Mouse (Mus musculus) neural tube, embryonic 14.5 days (tissue): ENCODE data around the gene Fancg. TPM values are rescaled to one million over a fixed set of nuclear protein-coding genes. Genes with fewer than 3 reads are reported as not detected.

Source experiments
- ATAC-seq: fragments of 200-750 bp; cut with Nextera tagmentation; 2 replicates; pipeline ENCODE4 v1.8.0; 2017; ENCODE audit warnings: low read depth, mild to moderate bottlenecking, moderate TSS enrichment, moderate library complexity
- H3K27ac ChIP-seq: fragments of 300-500 bp; sonication (generic); 2 replicates; pipeline ENCODE4 v1.5.1; 2014; ENCODE audit warnings: low read depth, mild to moderate bottlenecking, control low read depth, low read length, moderate library complexity, mixed read lengths
- H3K27me3 ChIP-seq: fragments of 300-500 bp; sonication (generic); 2 replicates; pipeline ENCODE4 v1.6.1; 2014; ENCODE audit warnings: low read length; ENCODE audit not compliant: control insufficient read depth, insufficient read depth
- H3K36me3 ChIP-seq: fragments of 300-500 bp; sonication (generic); 2 replicates; pipeline ENCODE4 v1.6.1; 2014; ENCODE audit warnings: low read length, mixed read lengths; ENCODE audit not compliant: control insufficient read depth, insufficient read depth
- H3K4me1 ChIP-seq: fragments of 300-500 bp; sonication (generic); 2 replicates; pipeline ENCODE4 v1.6.1; 2014; ENCODE audit warnings: low read length; ENCODE audit not compliant: control insufficient read depth, insufficient read depth
- H3K4me2 ChIP-seq: fragments of 300-500 bp; sonication (generic); 2 replicates; pipeline ENCODE4 v1.6.1; 2014; ENCODE audit warnings: mild to moderate bottlenecking, low read depth, low read length, control low read depth
- H3K4me3 ChIP-seq: fragments of 300-500 bp; sonication (generic); 2 replicates; pipeline ENCODE4 v1.5.1; 2014; ENCODE audit warnings: low read depth, low read length, control low read depth, mixed read lengths
- H3K9ac ChIP-seq: fragments of 300-500 bp; sonication (generic); replicated peaks from 2 replicates; pipeline ENCODE4 v1.6.1; 2014; ENCODE audit warnings: low read depth, mild to moderate bottlenecking, control low read depth, low read length, mixed read lengths
- H3K9me3 ChIP-seq: fragments of 300-500 bp; sonication (generic); 2 replicates; pipeline ENCODE4 v1.6.1; 2016; ENCODE audit warnings: low read length; ENCODE audit not compliant: control insufficient read depth
- WGBS: fragments of 180-500 bp; shearing (Covaris S2); extraction: QIAGEN DNeasy Blood & Tissue Kit; methylation state at CpG from one replicate; pipeline ENCODE4 v1.1.7; 2014; 5-methylcytosine and 5-hydroxymethylcytosine counted together
- polyA plus RNA-seq: library from polyadenylated mRNA; unstranded; fragments of >200 nt; fragmentation: Nextera tagmentation; extraction: Ambion mirVana; gene quantifications from 2 replicates; pipeline ENCODE4 v1.2.1, GENCODE M21; 2014

Gene Fancg
- polyA plus RNA-seq, 1 experiment from 2014 or later: 18.9 TPM

GRCm38 (mm10) chr4:43037860-43038566 is 27.7 kb upstream of the Fancg start:
- peaks cover 14% of the 10 kb centered on the region for H3K4me1 ChIP-seq
- H3K9me3 ChIP-seq: no peaks in the 10 kb centered on the region
- ATAC-seq: no peak
- 73% methylated on average over 4 of the region's 4 CpGs for WGBS
- H3K4me2 ChIP-seq: no peak overlapping the region
- H3K27me3 ChIP-seq: no peaks in the 10 kb centered on the region
- no peak overlapping the region for H3K27ac ChIP-seq
- H3K36me3 ChIP-seq: peaks cover 22% of the 10 kb centered on the region
- no peak overlapping the region for H3K9ac ChIP-seq
- H3K4me3 ChIP-seq: no peak overlapping the region

GRCm38 (mm10) chr4:43036356-43036755 is 26.1 kb upstream of the Fancg start:
- Histone ChIP-seq H3K9me3 (no peaks in the 10 kb centered on the region), H3K4me2 (no peak overlapping the region), H3K9ac (no peak overlapping the region), H3K4me1 (peaks cover 14% of the 10 kb centered on the region), H3K4me3 (no peak overlapping the region), H3K27me3 (no peaks in the 10 kb centered on the region), H3K27ac (no peak overlapping the region), H3K36me3 (peaks cover 26% of the 10 kb centered on the region)
- ATAC-seq: no peak
- 93% methylated on average over 10 of the region's 10 CpGs for WGBS

GRCm38 (mm10) chr4:43035851-43036250 is 25.5 kb upstream of the Fancg start:
- H3K9ac ChIP-seq: no peak overlapping the region
- ATAC-seq: no peak
- no peak overlapping the region for H3K4me3 ChIP-seq
- H3K36me3 ChIP-seq: peaks cover 26% of the 10 kb centered on the region
- H3K9me3 ChIP-seq: no peaks in the 10 kb centered on the region
- H3K4me1 ChIP-seq: peaks cover 14% of the 10 kb centered on the region
- WGBS: 84% methylated on average over 6 of the region's 6 CpGs
- H3K4me2 ChIP-seq: no peak overlapping the region
- no peak overlapping the region for H3K27ac ChIP-seq
- no peaks in the 10 kb centered on the region for H3K27me3 ChIP-seq

GRCm38 (mm10) chr4:43033481-43033880 is 23.2 kb upstream of the Fancg start:
- Histone ChIP-seq H3K36me3 (peaks cover 33% of the 10 kb centered on the region), H3K27me3 (no peaks in the 10 kb centered on the region), H3K27ac (no peak overlapping the region), H3K4me2 (no peak overlapping the region), H3K4me3 (no peak overlapping the region), H3K4me1 (peaks cover 10% of the 10 kb centered on the region), H3K9me3 (no peaks in the 10 kb centered on the region), H3K9ac (no peak overlapping the region)
- 82% methylated on average over 14 of the region's 14 CpGs for WGBS
- ATAC-seq: no peak

GRCm38 (mm10) chr4:43032501-43032900 is 22.2 kb upstream of the Fancg start:
- Histone ChIP-seq H3K27ac (no peak overlapping the region), H3K4me3 (no peak overlapping the region), H3K9me3 (no peaks in the 10 kb centered on the region), H3K9ac (no peak overlapping the region), H3K4me1 (peaks cover 6% of the 10 kb centered on the region), H3K36me3 (peaks cover 33% of the 10 kb centered on the region), H3K27me3 (no peaks in the 10 kb centered on the region), H3K4me2 (no peak overlapping the region)
- WGBS: 100% methylated on average over 1 of the region's 1 CpGs
- no peak for ATAC-seq

- H3K4me1 ChIP-seq: peaks cover 6% of the 10 kb centered on the region
- H3K36me3 ChIP-seq: peaks cover 35% of the 10 kb centered on the region
- peak within 1 kb of the TSS; percentile 87 for H3K4me2 ChIP-seq
- no peaks in the 10 kb centered on the region for H3K9me3 ChIP-seq
- peak within 1 kb of the TSS; percentile 88 for H3K9ac ChIP-seq
- under 1% methylated on average over 38 of the region's 38 CpGs for WGBS
- peak within 1 kb of the TSS; percentile 88 for H3K27ac ChIP-seq
- ATAC-seq: peak; percentile 97
- no peaks in the 10 kb centered on the region for H3K27me3 ChIP-seq
- peak within 1 kb of the TSS; percentile 68 for H3K4me3 ChIP-seq
These were observed 21.1 kb upstream of the Fancg start, which contains the start of gene Stoml2 for GRCm38 (mm10) chr4:43031237-43031995. Gene Stoml2, minus strand, starts transcription at chr4:43031710.

GRCm38 (mm10) chr4:43030780-43031230 is 20.5 kb upstream of the Fancg start:
- no peaks in the 10 kb centered on the region for H3K27me3 ChIP-seq
- H3K9me3 ChIP-seq: no peaks in the 10 kb centered on the region
- H3K4me1 ChIP-seq: peaks cover 6% of the 10 kb centered on the region
- peak overlapping the region; percentile 87 for H3K4me2 ChIP-seq
- peaks cover 28% of the 10 kb centered on the region for H3K36me3 ChIP-seq
- WGBS: under 1% methylated on average over 28 of the region's 28 CpGs
- peak overlapping the region; percentile 88 for H3K27ac ChIP-seq
- peak; percentile 62; the same call in 1 of the 2 replicates for ATAC-seq
- peak overlapping the region; percentile 88 for H3K9ac ChIP-seq
- H3K4me3 ChIP-seq: peak overlapping the region; percentile 68

GRCm38 (mm10) chr4:43030352-43030751 is 20.0 kb upstream of the Fancg start:
- H3K27me3 ChIP-seq: no peaks in the 10 kb centered on the region
- peak overlapping the region; percentile 68 for H3K4me3 ChIP-seq
- no peaks in the 10 kb centered on the region for H3K9me3 ChIP-seq
- WGBS: 72% methylated on average over 9 of the region's 9 CpGs
- H3K36me3 ChIP-seq: peaks cover 27% of the 10 kb centered on the region
- H3K4me2 ChIP-seq: peak overlapping the region; percentile 87
- peak overlapping the region; percentile 88 for H3K9ac ChIP-seq
- peak overlapping the region; percentile 88; the same call in 1 of the 2 replicates for H3K27ac ChIP-seq
- no peak for ATAC-seq
- peaks cover 6% of the 10 kb centered on the region for H3K4me1 ChIP-seq

GRCm38 (mm10) chr4:43029749-43030148 is 19.4 kb upstream of the Fancg start:
- 93% methylated on average over 9 of the region's 9 CpGs for WGBS
- no peak overlapping the region for H3K4me3 ChIP-seq
- no peak overlapping the region for H3K9ac ChIP-seq
- H3K27me3 ChIP-seq: no peaks in the 10 kb centered on the region
- no peak overlapping the region for H3K27ac ChIP-seq
- no peaks in the 10 kb centered on the region for H3K9me3 ChIP-seq
- ATAC-seq: no peak
- peaks cover 27% of the 10 kb centered on the region for H3K36me3 ChIP-seq
- H3K4me2 ChIP-seq: no peak overlapping the region
- H3K4me1 ChIP-seq: peaks cover 9% of the 10 kb centered on the region
